Mouse (Mus musculus) neural tube, embryonic 11.5 days (tissue): ENCODE results near the gene Senp8. TPM values are rescaled to one million over a fixed set of nuclear protein-coding genes. Genes with fewer than 3 reads are reported as not detected.

ENCODE experiments used
- ATAC-seq: fragments of 200-750 bp; cut with Nextera tagmentation; 2 replicates; pipeline ENCODE4 v1.8.0; 2017; ENCODE audit warnings: moderate number of reproducible peaks, mild to moderate bottlenecking, moderate TSS enrichment, moderate library complexity; ENCODE audit not compliant: insufficient read depth, low FRiP score, low TSS enrichment
- DNase-seq: peaks from one replicate; pipeline ENCODE4 v3.0.0-alpha.2; 2015; ENCODE audit warnings: low spot score
- H3K27ac ChIP-seq: fragments of 300-500 bp; sonication (generic); 2 replicates; pipeline ENCODE4 v1.5.1; 2014; ENCODE audit warnings: low read depth, mild to moderate bottlenecking, low read length
- H3K27me3 ChIP-seq: fragments of 300-500 bp; sonication (generic); 2 replicates; pipeline ENCODE4 v1.6.1; 2014; ENCODE audit warnings: mild to moderate bottlenecking, low read length, mixed read lengths; ENCODE audit not compliant: control insufficient read depth, insufficient read depth
- H3K36me3 ChIP-seq: fragments of 300-500 bp; sonication (generic); 2 replicates; pipeline ENCODE4 v1.6.1; 2014; ENCODE audit warnings: mild to moderate bottlenecking, low read length, moderate library complexity, mixed read lengths; ENCODE audit not compliant: control insufficient read depth, insufficient read depth
- H3K4me1 ChIP-seq: fragments of 300-500 bp; sonication (generic); 2 replicates; pipeline ENCODE4 v1.6.1; 2014; ENCODE audit warnings: low read length, mixed read lengths; ENCODE audit not compliant: control insufficient read depth, insufficient read depth
- H3K4me2 ChIP-seq: fragments of 300-500 bp; sonication (generic); 2 replicates; pipeline ENCODE4 v1.6.1; 2014; ENCODE audit warnings: low read depth, mild to moderate bottlenecking, moderate library complexity
- H3K4me3 ChIP-seq: fragments of 300-500 bp; sonication (generic); 2 replicates; pipeline ENCODE4 v1.5.1; 2014; ENCODE audit warnings: low read depth, low read length
- H3K9ac ChIP-seq: fragments of 300-500 bp; sonication (generic); 2 replicates; pipeline ENCODE4 v1.6.1; 2014; ENCODE audit warnings: mild to moderate bottlenecking, low read length
- H3K9me3 ChIP-seq: fragments of 300-500 bp; sonication (generic); 2 replicates; pipeline ENCODE4 v1.6.1; 2016; ENCODE audit warnings: low read length; ENCODE audit not compliant: control insufficient read depth
- whole genome bisulfite sequencing: fragments of 180-500 bp; shearing (Covaris S2); extraction: QIAGEN DNeasy Blood & Tissue Kit; methylation state at CpG from one replicate; pipeline ENCODE4 v1.1.7; 2014; 5-methylcytosine and 5-hydroxymethylcytosine counted together
- polyA plus RNA-seq: library from polyadenylated mRNA; unstranded; fragments of >200 nt; fragmentation: Nextera tagmentation; extraction: Ambion mirVana; gene quantifications from 2 replicates; pipeline ENCODE4 v1.2.1, GENCODE M21; 2014

The Senp8 gene
- polyA plus RNA-seq, 1 experiment from 2014 or later, result 22.0 TPM

DNA sequence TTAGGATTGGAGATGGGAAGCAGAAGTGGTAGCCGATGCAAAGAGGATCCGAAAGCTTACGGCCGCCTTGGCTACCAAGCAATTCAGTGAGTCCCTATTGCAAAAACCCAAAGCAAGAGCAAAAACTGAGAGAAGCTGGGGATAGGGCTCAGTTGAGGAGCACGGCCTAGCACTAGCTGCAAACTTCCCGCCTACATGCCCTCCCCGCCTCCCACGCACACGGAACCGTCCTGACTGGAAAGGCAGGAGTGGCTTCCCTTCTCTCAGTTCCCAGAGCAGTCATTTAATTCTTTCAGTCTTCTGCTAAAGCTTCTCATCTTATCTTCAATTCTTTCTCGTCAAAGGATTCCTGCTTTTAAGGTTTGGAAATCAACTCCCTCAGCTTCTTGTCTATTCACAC lies 1.5 kb downstream of the Senp8 start:
- no peak overlapping the region for H3K27ac ChIP-seq
- H3K4me3 ChIP-seq, result no peak overlapping the region
- no peak overlapping the region for H3K4me2 ChIP-seq
- DNase-seq, result no peak
- no peaks in the 10 kb centered on the region for H3K9me3 ChIP-seq
- no peak for ATAC-seq
- 92% methylated on average over 11 of the region's 11 CpGs for WGBS
- no peaks in the 10 kb centered on the region for H3K36me3 ChIP-seq
- no peaks in the 10 kb centered on the region for H3K27me3 ChIP-seq
- H3K9ac ChIP-seq, result no peak overlapping the region
- H3K4me1 ChIP-seq, result peaks cover 6% of the 10 kb centered on the region; the same call in 1 of the 2 replicates

DNA sequence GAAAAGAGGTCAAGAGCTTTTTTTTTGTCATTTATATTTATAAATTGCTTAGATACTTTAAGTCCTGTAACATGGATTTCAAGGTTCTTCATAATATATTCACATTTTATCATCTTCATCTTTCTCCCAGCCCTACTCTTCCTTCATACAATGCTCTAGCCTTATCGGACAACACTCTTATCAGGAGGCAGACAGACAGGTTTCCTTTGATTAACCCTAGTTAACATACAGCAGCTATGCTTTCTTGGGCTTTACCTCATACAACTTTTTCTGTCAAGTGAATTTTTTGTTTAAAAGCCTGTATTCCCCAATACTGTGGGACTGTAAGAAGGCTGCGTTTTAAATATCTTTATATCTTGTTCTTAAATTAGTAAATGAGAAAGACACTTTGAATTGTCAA lies 2.1 kb downstream of the Senp8 start:
- Histone ChIP-seq H3K36me3 (no peaks in the 10 kb centered on the region), H3K4me2 (no peak overlapping the region), H3K9me3 (no peaks in the 10 kb centered on the region), H3K4me3 (no peak overlapping the region), H3K27ac (no peak overlapping the region), H3K4me1 (peaks cover 6% of the 10 kb centered on the region; the same call in 1 of the 2 replicates), H3K9ac (no peak overlapping the region), H3K27me3 (no peaks in the 10 kb centered on the region)
- DNase-seq, result no peak
- no peak for ATAC-seq
- 95% methylated on average over 2 of the region's 2 CpGs for WGBS

GRCm38 (mm10) chr9:59743903-59744302 lies 6.6 kb downstream of the Senp8 start:
- no peak overlapping the region for H3K27ac ChIP-seq
- H3K36me3 ChIP-seq, result no peaks in the 10 kb centered on the region
- H3K4me3 ChIP-seq, result no peak overlapping the region
- no peaks in the 10 kb centered on the region for H3K27me3 ChIP-seq
- no peaks in the 10 kb centered on the region for H3K4me1 ChIP-seq
- H3K4me2 ChIP-seq, result no peak overlapping the region
- ATAC-seq, result no peak
- no peak overlapping the region for H3K9ac ChIP-seq
- WGBS, result 96% methylated on average over 3 of the region's 3 CpGs
- no peaks in the 10 kb centered on the region for H3K9me3 ChIP-seq
- no peak for DNase-seq

- H3K4me2 ChIP-seq, result no peak overlapping the region
- no peaks in the 10 kb centered on the region for H3K27me3 ChIP-seq
- H3K4me3 ChIP-seq, result no peak overlapping the region
- WGBS, result 91% methylated on average over 2 of the region's 2 CpGs
- H3K36me3 ChIP-seq, result no peaks in the 10 kb centered on the region
- no peak overlapping the region for H3K9ac ChIP-seq
- no peaks in the 10 kb centered on the region for H3K9me3 ChIP-seq
- no peaks in the 10 kb centered on the region for H3K4me1 ChIP-seq
- ATAC-seq (no peak), DNase-seq (no peak)
- H3K27ac ChIP-seq, result no peak overlapping the region
Observed at GRCm38 (mm10) chr9:59740593-59740992, 9.9 kb downstream of the Senp8 start.

- H3K9ac ChIP-seq, result no peak overlapping the region
- H3K4me1 ChIP-seq, result no peaks in the 10 kb centered on the region
- no peaks in the 10 kb centered on the region for H3K27me3 ChIP-seq
- H3K27ac ChIP-seq, result no peak overlapping the region
- no peak overlapping the region for H3K4me2 ChIP-seq
- ATAC-seq (no peak), DNase-seq (no peak)
- WGBS, result 68% methylated on average over 4 of the region's 4 CpGs
- no peaks in the 10 kb centered on the region for H3K9me3 ChIP-seq
- no peaks in the 10 kb centered on the region for H3K36me3 ChIP-seq
- no peak overlapping the region for H3K4me3 ChIP-seq
Observed at GRCm38 (mm10) chr9:59735394-59735793, 15.1 kb downstream of the Senp8 start.

GRCm38 (mm10) chr9:59733075-59733474 lies 17.4 kb downstream of the Senp8 start:
- Histone ChIP-seq H3K9ac (no peak overlapping the region), H3K4me2 (no peak overlapping the region), H3K27me3 (no peaks in the 10 kb centered on the region), H3K9me3 (no peaks in the 10 kb centered on the region), H3K4me3 (no peak overlapping the region), H3K27ac (no peak overlapping the region), H3K4me1 (no peaks in the 10 kb centered on the region), H3K36me3 (no peaks in the 10 kb centered on the region)
- DNase-seq (no peak), ATAC-seq (no peak)
- WGBS, result 78% methylated on average over 6 of the region's 6 CpGs

GRCm38 (mm10) chr9:59731136-59731535 lies 19.4 kb downstream of the Senp8 start:
- ATAC-seq (no peak), DNase-seq (no peak)
- 90% methylated on average over 5 of the region's 5 CpGs for WGBS
- Histone ChIP-seq H3K27ac (no peak overlapping the region), H3K36me3 (no peaks in the 10 kb centered on the region), H3K4me3 (no peak overlapping the region), H3K27me3 (no peaks in the 10 kb centered on the region), H3K9ac (no peak overlapping the region), H3K9me3 (no peaks in the 10 kb centered on the region), H3K4me2 (no peak overlapping the region), H3K4me1 (no peaks in the 10 kb centered on the region)

DNA sequence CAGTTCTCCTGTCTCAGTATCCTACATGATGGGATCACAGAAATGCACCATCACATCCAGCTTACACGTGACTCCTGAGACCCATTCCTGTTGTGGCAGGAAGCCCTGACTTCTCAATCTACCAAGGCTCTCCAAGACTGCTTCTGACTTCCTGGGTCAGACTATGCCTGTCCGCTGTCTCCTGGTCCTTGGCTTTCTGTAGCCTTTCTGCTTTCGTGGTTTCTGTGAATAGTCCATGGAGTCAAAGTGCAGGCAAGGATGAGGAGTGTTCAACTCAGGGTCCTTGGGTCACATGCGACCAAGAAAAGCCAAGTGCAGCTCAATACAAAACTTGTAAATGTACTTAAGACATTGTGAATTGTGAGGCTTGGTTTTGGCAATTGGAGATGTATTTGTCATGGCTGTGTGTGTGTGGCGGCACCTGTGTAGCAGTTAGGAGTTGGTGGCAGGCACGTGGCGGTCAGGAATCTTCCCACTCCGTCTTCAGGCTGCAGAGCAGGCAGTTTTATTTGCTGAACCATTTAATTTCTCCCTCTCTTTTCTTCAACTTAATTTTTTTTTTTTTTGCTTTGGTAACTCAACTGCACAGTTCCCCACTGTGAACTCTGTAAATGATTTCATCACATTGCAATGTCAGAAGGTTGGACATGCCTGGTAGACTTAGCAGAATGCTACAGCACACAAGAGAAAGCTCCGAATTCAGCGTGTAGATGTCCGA lies 22.8 kb downstream of the Senp8 start:
- DNase-seq, result no peak
- no peaks in the 10 kb centered on the region for H3K9me3 ChIP-seq
- no peaks in the 10 kb centered on the region for H3K27me3 ChIP-seq
- no peak overlapping the region for H3K9ac ChIP-seq
- no peaks in the 10 kb centered on the region for H3K36me3 ChIP-seq
- H3K4me3 ChIP-seq, result no peak overlapping the region
- H3K4me1 ChIP-seq, result no peaks in the 10 kb centered on the region
- H3K4me2 ChIP-seq, result no peak overlapping the region
- H3K27ac ChIP-seq, result no peak overlapping the region
- WGBS, result 92% methylated on average over 11 of the region's 11 CpGs
- ATAC-seq, result no peak

GRCm38 (mm10) chr9:59725515-59725914 lies 25.0 kb downstream of the Senp8 start:
- DNase-seq (no peak), ATAC-seq (no peak)
- H3K4me1 ChIP-seq, result no peaks in the 10 kb centered on the region
- H3K4me2 ChIP-seq, result no peak overlapping the region
- H3K27me3 ChIP-seq, result no peaks in the 10 kb centered on the region
- 86% methylated on average over 10 of the region's 10 CpGs for WGBS
- H3K9ac ChIP-seq, result no peak overlapping the region
- H3K4me3 ChIP-seq, result no peak overlapping the region
- no peaks in the 10 kb centered on the region for H3K36me3 ChIP-seq
- no peak overlapping the region for H3K27ac ChIP-seq
- no peaks in the 10 kb centered on the region for H3K9me3 ChIP-seq
